Mouse (Mus musculus): Measurements from ENCODE around the gene Zfp61. TPM values are rescaled to one million over a fixed set of nuclear protein-coding genes. Genes with fewer than 3 reads are reported as not detected.

Zfp61 gene
- 1 to 10 TPM; 2.6 to 4.1 TPM for total RNA-seq (2021)
- long read RNA-seq, experiment 1, partial matches to known transcripts = 0 of 3 reads
- long read RNA-seq, experiment 1, other reads (novel, unspliced or antisense) = 1 of 3 reads
- long read RNA-seq, experiment 2, partial matches to known transcripts = 0 of 2 reads
- long read RNA-seq, experiment 2, other reads (novel, unspliced or antisense) = 0 of 2 reads

DNA sequence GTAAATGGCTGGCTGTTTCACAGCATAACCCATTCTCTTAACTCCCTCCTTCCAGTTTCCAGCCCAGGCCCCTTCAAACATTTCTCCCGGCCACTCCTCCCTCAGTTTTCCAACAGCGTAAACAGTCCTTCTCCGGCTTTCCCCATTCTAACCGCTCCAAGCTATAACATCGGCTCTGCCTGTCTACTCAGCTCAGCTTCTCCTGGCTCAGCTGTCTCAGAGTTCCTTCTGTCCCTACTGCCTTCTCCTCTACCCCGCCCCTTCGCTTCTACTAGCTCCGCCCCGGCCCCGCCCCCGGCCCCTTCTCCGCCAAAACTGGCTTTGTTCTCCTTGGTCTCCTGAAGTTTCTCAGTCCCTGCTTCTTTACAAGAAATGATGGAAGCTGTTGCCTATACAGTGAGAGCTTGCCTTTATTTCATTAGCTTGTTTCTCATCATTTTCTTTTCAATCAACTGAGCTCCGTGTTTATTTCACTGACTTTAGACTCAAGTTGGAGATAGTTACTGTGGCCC is at the start of gene Zfp61:
Zfp61 (minus strand) TSS at position 462 of the 512 bp plus-strand sequence.
- intact Hi-C loops (cut with DNase I) = no loop called here
- H3K4me3 ChIP-seq = peak within 1 kb of the TSS; percentile 95
- TF ChIP-seq CTCF (IDR thresholded peaks at IDR 0.05) = no peak
- DNase-seq = peak; percentile 43
- peak within 1 kb of the TSS; percentile 70 for H3K27ac ChIP-seq

DNA sequence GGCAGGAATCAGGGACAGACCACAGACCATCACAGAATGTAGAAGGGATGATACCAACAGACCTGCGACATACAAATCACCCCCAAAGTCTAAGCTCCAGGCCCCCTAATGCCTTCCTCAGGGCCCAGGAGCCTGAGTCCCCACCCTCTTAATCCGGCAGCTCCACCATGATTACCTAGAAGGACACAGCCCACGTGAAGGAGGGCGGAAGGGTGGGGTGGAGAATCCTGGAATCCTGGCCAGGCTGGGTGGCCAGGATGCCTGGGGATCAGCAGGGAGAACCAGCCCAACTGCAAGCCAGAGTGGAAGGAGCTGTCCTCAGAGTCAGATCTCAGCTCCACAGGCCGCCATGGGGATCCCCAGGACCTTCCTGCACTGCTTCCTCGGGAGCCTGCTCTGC is 47.9 kb upstream of the Zfp61 start, which contains the start of gene Lypd5:
Lypd5 (plus strand) TSS at position 301 of the 400 bp plus-strand sequence.
- Histone ChIP-seq H3K4me3 (no peak within 1 kb of the TSS), H3K27ac (no peak within 1 kb of the TSS)
- DNase-seq = no peak
- no peak for TF ChIP-seq CTCF (IDR thresholded peaks at IDR 0.05)
- intact Hi-C loops (cut with DNase I) = no loop called here

DNA sequence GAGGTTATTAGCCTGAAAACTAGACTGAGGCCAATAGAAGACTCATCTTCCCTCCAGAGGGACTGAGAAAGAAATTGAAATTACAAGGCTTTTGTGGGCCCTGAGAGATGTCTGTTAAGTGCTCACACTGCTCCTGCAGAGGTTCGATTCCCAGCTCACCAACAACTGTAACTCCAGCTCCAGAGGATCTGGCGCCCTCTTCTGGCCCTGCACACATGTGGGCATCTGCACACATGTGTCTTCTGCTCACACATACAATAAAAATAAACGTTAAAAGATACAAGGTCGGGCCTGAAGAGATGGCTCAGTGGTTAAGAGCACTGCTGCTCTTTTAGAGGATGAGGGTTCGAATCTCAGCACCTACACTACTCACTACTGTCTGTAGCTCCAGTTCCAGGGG is 45.4 kb upstream of the Zfp61 start:
- no peak for DNase-seq
- Histone ChIP-seq H3K27ac (no peak overlapping the region), H3K4me3 (no peak overlapping the region)
- intact Hi-C loops (cut with DNase I) = no loop called here
- no peak for TF ChIP-seq CTCF (IDR thresholded peaks at IDR 0.05)

- intact Hi-C loops (cut with DNase I) = no loop called here
- H3K27ac ChIP-seq = no peak overlapping the region
- H3K4me3 ChIP-seq = no peak overlapping the region
- DNase-seq = no peak
- TF ChIP-seq CTCF (IDR thresholded peaks at IDR 0.05) = no peak
Observed at GRCm38 (mm10) chr7:24343701-24344272, 42.8 kb upstream of the Zfp61 start.

DNA sequence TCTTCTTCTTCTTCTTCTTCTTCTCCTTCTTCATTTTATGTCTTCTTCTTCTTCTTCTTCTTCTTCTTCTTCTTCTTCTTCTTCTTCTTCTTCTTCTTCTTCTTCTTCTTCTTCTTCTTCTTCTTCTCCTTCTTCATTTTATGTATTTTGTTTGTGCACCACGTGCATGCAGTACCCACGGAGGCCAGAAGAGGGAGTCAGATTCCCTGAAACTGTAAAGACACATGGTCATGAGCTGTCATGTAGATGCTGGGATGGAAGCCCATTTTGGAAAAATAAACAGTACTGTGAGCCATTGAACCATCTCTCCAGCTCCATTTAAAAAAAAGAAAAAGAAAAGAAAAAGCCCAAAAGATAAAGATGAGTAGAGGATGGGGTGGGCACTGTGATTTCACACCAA is 37.2 kb upstream of the Zfp61 start:
- no peak for DNase-seq
- Histone ChIP-seq H3K27ac (no peak overlapping the region), H3K4me3 (no peak overlapping the region)
- intact Hi-C loops (cut with DNase I) = no loop called here
- TF ChIP-seq CTCF (IDR thresholded peaks at IDR 0.05) = 0 out of 2 replicates have a peak, but pooled peaks have one; percentile 3

GRCm38 (mm10) chr7:24335699-24336309 is 34.8 kb upstream of the Zfp61 start:
- TF ChIP-seq CTCF (IDR thresholded peaks at IDR 0.05) = peak; percentile 72
- intact Hi-C loops (cut with DNase I) = no loop called here
- H3K4me3 ChIP-seq = no peak overlapping the region
- peak; percentile 68 for DNase-seq
- no peak overlapping the region for H3K27ac ChIP-seq

DNA sequence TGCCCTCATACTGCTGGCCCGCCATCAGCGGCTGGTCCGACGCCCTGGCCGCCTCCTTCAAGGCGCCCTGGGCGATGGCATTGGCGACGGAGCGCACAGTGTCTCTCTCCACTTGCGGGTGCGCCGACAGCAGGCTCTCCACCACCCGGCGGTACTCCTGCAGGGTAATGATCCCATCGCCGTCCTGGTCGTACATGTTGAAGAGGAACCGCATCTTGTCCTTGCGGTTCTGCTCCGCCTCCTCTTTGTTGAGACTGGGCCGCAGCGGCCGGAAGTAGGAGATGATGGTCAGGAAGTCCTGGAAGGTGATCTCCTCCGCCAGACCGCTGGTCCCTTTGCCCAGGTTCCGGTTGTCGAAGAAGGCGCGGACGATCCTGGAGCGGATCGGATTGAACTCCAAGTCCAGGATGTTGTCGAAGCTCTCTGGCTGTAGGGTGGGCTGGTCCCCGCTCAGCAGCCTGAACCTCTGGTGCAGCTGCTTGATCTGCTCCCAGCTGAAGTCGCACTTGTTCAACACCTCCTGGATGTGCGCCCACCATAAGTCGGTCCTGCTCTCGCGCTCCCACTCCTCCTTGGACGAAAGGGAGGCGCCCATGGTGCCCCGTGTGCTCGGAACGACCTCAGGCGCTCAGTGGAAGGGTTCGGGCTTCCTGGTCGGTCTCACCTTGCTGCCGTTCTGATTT is 32.4 kb upstream of the Zfp61 start, which contains the start of gene Tescl:
Tescl (minus strand) TSS at position 633 of the 683 bp plus-strand sequence.
- intact Hi-C loops (cut with DNase I) = no loop called here
- no peak for DNase-seq

GRCm38 (mm10) chr7:24327281-24327975 is 26.4 kb upstream of the Zfp61 start:
- TF ChIP-seq CTCF (IDR thresholded peaks at IDR 0.05) = no peak
- Histone ChIP-seq H3K4me3 (no peak overlapping the region), H3K27ac (no peak overlapping the region)
- DNase-seq = no peak
- intact Hi-C loops (cut with DNase I) = no loop called here

More for the DNA sequence above, 32.4 kb upstream of the Zfp61 start, which contains the start of gene Tescl:
- Histone ChIP-seq H3K27ac (no peak within 1 kb of the TSS), H3K4me3 (peak within 1 kb of the TSS; percentile 54)
- no peak for TF ChIP-seq CTCF (IDR thresholded peaks at IDR 0.05)

GRCm38 (mm10) chr7:24326273-24327135 is 25.5 kb upstream of the Zfp61 start:
- intact Hi-C loops (cut with DNase I) = no loop called here
- no peak overlapping the region for H3K4me3 ChIP-seq
- no peak overlapping the region for H3K27ac ChIP-seq
- no peak for TF ChIP-seq CTCF (IDR thresholded peaks at IDR 0.05)
- DNase-seq = no peak

- H3K4me3 ChIP-seq = no peak overlapping the region
- H3K27ac ChIP-seq = no peak overlapping the region
- intact Hi-C loops (cut with DNase I) = no loop called here
Observed at GRCm38 (mm10) chr7:24325675-24326128, 24.7 kb upstream of the Zfp61 start.

DNA sequence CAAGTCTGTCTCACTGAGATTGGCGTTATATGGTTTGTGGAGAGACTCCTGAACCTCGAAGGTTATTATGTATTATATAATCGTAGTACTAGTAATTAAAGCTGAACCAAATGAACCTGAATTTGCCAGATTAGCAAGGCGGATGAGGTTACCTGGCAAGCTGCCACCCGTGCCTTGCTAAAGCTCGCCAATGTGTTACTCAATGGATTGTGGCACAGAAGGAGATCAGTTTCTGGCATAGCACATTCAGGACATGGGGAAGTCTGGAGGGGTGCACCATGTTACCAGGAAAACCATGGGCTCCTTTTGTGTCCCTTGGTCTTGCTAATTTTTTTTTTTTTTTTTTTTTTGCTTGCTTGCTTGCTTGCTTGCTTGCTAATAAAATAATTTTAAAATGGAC is 24.2 kb upstream of the Zfp61 start:
- TF ChIP-seq CTCF (IDR thresholded peaks at IDR 0.05) = no peak
- DNase-seq = no peak
- intact Hi-C loops (cut with DNase I) = no loop called here
- Histone ChIP-seq H3K27ac (no peak overlapping the region), H3K4me3 (no peak overlapping the region)

More at GRCm38 (mm10) chr7:24325675-24326128, 24.7 kb upstream of the Zfp61 start:
- DNase-seq = no peak
- TF ChIP-seq CTCF (IDR thresholded peaks at IDR 0.05) = no peak

Data from gastrocnemius, adult 2 months (tissue).